Mouse (Mus musculus): ENCODE results near the gene Plxna2.
A peak's percentile ranks its signal among the peaks of the same experiment; 100 is the strongest.

Gene Plxna2

DNA sequence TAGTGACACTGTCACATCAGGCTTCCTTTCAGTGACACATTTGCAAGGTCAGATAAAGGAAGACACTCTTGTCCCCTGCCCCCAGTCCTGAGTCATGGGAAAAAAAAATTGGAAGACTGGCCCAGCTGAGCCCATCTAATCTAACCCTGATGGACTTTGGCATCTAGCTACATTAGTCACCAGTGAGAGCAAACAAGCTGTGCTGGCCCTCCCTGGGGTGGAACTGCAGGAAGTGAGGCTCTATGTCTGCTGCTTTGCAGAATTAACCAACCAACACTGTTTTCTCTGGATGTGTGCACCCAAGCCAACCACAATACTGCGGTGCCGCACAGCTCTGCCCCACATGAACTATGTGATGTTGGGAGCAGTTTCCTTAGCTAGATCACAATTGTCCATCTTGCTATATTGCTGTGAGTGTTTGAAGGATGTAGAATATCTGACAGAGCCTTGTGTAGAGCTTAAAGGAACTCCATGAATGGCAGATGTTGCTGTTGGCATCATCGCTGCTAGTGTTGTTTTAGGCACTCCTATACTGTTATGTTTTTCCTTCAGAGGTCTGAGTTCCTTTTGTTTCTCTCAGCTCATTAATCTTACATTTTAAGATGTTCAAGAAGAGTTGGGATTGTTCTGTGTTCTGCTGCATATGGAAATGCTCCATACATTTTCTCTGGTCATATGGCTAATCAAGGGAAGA lies 42.6 kb downstream of the Plxna2 start:
- no peak for DNase-seq (ENCODE audit: low read depth)

DNA sequence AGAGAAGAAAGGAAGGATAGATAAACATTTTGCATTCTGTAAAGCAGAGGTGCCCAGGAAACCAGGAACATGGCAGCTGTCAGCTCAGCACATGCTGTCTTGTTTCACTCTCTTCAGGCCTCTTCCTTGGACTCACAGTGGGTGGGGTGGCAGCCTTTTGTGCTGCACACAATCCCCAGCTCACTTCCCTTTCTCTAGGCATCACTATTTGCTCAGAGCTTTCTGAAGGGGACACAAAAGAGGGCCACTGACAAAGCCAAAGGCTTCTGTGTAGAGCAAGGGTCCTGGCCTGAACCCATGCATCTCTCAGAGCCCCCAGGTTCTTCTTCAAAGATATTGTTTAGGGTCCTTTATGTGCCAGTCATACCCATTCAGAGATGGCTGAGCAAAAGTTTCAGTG lies 45.0 kb downstream of the Plxna2 start:
- no peak for DNase-seq (ENCODE audit: low read depth)

DNA sequence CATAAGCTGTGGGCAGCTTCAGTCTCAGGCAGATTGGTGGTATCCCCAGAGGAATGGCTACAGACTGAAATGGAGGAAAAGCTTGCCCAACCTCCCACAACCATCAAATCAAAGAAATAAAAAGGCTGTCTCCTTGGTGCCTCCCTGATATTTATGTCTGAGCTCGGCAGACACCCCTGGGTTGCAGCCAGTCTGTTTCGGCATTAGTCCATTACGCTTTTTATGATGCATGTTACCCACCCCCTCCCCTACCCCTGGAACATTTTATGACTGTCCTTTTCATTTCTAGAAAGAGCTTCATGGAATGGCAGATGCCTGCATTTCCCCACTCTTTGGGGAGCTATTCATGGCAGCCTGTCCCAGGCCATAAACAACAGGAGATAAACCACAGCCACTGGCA lies 47.7 kb downstream of the Plxna2 start:
- no peak for DNase-seq (ENCODE audit: low read depth)

DNA sequence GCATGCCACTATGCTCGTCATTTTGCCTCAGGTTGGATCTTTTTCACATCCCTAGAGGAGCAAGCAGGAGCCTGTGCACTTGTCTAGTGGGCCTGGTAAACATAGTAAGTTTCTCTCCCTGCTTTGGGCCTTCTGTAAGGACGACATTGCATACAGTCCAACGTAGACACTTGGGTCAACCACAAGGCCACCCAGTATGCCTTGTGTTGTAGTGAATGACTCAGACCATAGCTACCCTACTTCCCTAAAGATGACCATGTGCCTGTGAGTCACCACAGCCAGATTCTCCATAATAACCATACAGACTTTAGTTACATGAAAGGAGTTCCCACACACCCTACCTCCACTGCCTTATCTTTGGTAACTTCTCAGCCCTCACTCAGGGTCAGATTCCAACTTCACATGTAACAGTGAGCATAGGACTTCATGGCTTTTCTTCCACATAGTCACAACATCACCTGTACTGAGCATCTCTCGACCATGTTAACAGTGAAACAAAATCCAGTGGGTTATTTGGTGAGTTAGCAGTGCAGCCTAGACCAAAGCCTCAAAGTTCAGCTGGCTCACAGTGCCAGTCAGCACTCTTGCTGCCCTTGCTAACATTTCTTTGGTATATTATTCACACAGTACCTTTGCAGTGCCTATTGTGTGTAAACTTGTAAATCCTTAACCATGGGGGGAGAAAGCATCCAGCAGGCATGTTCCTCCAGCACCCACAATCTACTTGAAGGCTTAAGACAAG lies 53.9 kb downstream of the Plxna2 start:
- DNase-seq (ENCODE audit: low read depth): peak; percentile 80

DNA sequence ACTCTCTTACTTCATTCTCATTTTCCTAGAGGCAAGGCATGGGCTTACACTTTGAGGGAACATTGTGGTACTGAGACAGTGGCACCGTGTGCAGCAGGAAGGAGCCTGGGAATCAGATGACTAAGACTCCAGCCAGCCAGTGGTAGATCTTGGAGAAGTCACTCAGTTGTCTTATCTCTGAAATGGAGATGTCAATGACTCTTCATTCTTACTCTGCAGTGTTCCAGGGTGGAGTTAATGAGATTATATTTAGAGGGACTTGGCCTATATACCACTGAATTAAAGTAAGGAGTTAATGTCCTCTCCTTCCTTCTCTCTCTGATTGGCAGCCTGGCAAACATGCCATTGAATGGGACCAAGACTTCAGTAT lies 54.5 kb downstream of the Plxna2 start:
- no peak for DNase-seq (ENCODE audit: low read depth)

DNA sequence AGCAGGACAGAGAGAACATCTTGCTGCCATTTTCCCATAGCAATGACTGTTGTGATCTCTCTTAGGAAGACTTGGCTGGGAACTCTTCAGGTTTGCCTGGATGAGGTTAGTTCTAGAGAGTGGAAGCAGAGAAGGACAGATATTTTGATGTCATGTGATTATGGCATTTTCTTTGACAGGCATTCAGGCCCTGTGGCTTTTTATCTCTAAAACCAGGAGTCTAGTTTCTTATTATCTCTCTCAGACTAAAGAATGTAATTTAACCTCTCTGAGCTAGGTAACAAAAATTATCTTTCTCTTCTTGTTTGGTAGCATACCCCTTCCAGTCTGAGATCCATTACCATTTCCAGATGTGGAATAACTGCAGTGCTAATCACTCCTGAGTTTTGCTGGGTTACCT lies 55.2 kb downstream of the Plxna2 start:
- no peak for DNase-seq (ENCODE audit: low read depth)

DNA sequence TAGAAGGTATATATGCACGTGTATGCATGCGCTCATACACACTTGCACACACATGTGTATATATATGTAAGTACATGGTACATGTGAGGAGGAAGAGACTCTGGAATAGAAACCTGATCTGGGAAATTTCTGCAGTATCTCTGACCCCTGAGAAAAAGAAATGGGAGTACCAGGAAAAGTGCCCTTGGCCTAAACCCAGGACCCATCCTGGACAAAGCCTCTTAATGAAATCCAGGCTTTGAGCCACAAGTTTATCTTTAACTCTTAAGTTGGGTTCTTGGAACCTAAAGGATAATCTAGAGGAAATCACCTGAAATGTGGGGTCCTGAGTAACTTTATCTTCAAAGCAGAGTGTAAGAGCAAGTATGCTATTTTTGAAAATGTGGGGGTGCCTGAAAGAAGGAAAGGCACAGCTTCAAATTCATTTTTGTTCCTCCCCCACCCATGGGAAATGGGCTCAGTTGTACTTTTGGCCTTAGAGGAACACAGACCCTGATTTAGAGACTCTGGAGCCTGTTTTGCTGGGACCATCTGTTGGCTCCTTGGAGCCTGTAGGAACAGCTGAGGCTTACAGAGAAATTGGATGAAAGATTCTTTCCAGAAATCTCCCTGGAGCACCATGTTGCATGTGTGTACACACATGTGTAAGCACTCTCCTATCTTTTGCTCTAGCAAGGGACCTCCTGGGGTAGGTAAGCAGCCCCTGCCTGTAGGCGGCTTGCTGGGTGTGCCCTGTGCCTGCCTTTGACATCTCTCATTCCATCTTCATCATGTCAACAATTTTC lies 57.3 kb downstream of the Plxna2 start:
- DNase-seq (ENCODE audit: low read depth): no peak

DNA sequence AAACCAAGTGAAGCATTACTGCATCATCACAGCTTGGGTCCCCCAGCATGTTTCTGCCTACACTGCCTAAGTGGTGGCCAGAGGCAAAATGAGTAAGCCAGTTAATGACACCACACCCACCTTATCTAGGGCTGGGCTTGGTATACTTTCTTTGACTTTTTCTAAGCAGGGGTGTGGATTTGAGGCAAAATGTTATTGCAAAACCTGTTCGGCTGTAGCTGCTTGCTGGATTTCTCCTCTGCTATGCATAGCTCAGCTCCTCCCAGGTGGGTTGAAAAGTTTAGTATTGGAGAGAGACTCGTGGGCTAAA lies 57.8 kb downstream of the Plxna2 start:
- no peak for DNase-seq (ENCODE audit: low read depth)

DNA sequence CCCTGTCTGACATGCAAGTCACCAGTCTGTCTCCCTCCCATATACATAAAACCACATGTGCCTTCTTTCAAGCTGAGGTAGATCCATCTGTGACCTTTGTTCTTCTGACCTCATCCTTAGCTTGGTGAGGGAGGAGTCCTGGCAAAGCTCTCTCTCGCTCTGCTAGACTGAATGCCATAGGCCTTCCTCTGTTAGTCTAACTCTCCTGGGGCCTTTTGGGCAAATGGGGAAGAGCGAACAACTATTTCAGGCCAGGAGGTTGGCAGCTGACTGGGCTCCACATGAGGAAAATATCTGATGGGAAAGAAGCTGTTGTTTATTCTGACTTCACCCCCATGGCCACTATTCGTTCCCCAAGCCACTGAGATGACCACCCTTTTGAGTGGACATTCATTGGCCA lies 59.9 kb downstream of the Plxna2 start:
- no peak for DNase-seq (ENCODE audit: low read depth)

DNA sequence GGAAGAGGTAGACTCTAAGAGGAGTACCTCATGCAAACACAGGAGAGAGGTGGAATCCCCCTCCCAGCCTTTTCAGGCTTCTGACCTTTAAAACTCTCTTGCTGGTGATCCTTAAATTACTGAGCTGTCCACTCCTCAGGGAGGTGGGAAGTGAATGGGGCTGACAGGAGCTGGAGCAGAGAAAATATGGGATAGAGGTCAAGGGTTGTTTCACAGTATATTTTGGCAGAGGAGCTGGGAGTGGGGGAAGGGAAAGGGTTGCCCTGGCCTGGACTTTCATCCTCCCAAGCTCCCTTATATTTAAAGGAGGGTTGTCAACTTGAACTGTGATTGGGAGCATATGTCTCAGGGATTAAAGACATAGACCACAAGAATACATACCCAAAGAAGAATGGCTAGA lies 61.1 kb downstream of the Plxna2 start:
- DNase-seq (ENCODE audit: low read depth): no peak

DNA sequence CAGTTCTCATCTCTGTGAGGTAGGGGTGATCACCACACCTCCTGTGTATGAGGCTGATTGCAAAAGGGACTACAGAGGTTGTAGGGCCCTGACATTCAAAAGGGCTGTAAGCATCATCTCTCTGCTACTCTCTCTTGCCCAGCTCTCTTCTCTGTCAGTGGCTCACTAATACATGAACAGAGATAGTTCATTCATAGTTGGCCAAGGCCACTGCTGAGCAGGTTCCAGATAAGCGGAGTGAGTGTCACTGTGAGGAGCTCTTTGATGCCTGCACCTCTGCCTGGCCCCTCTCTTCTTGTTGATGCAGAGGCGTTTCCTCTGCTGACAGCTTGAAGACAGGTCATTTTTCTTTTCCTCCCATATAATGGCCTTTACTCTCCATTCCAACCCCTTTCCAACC lies 62.1 kb downstream of the Plxna2 start:
- no peak for DNase-seq (ENCODE audit: low read depth)

DNA sequence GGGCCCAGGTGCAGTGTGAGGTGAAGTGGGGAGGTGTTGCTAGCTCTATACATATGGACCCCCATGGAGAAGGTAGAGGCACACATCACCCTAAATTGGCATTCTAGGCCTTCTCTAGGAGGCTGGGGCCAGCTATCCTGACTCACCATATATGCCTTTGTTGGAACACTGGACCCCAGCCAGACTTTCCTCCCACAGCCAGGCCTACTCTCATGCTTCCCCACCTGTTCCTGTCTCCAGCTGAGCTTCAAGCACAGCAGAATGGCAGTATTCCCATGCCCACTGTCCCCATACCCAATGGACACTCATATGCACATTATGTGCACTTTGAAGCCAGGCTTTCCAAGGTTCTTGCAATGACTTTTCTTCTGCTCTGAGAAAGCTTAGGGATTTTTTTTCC lies 64.0 kb downstream of the Plxna2 start:
- no peak for DNase-seq (ENCODE audit: low read depth)

DNA sequence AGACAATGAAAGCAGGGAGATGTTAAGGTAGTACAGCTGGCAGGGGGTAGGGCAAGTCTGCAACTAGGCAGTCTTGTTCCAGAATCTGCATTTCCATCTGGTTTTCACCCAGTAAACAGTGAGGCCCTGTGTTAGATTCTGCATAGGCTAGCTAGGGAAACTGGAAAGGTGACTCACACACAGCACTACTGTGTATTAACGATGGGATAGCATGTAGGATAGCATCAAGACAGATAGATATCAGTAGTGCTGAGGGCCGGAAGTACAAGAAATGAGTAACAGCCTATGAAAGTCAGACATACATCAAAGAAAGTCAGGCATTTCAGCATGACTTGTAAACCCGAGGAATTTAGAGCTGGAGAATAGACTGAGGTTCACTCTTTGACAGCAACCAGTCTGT lies 65.1 kb downstream of the Plxna2 start:
- no peak for DNase-seq (ENCODE audit: low read depth)

DNA sequence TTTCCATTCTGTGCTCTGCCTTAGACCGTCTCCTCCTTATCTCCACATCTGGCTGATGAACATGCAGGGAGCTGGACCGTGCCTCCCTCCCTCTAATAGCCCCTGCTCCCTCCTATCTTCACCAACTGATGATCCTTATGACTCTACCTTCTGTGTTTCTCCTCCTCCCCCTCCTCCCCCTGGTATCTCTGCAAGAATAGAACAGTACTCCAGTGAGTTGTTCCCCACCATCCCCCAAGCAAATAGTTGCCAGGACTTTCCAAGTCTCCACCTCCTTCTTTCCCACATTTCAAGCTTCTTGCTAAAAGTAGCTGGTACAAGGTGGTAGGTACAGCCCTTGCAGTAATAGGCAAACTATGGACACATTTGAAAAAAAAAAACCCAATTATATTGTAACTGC lies 67.9 kb downstream of the Plxna2 start:
- DNase-seq (ENCODE audit: low read depth): no peak

DNA sequence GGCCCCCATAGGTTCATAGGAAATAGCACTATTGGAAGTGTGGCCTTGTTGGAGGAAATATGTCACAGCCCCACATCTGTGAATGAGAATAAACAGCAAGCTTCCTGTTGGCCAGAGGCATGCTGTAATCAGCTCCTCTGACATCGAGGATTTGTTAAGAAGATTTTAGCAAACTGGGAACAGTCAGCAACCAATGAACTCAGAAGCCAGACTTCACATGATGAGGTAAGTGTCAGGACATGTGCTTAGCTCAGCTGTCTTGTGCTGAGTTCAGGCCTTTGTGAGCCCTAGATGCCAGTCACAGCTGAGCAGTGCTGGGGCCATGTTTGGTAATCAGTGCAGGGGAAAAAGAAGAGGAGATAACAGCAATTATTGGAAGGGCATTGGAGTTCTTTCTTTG lies 69.7 kb downstream of the Plxna2 start:
- no peak for DNase-seq (ENCODE audit: low read depth)

DNA sequence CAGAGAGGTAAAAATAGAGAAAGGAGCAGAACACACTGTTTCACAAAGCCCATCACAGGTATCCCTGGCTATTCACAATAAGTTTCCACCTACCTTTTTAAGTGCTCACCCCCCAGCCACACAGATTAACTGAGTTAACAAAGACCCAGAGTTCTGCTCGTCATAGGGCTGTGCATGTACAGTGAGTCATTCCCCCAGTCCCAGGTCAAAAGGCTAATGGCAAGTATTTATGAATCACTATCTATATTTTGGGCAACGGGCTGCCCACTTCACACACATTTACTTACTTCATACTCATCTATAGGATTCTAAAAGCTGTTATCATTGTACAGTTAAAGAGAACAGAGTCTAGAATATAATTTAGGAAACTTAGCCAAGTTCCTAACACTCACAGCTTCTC lies 70.1 kb downstream of the Plxna2 start:
- no peak for DNase-seq (ENCODE audit: low read depth)

DNA sequence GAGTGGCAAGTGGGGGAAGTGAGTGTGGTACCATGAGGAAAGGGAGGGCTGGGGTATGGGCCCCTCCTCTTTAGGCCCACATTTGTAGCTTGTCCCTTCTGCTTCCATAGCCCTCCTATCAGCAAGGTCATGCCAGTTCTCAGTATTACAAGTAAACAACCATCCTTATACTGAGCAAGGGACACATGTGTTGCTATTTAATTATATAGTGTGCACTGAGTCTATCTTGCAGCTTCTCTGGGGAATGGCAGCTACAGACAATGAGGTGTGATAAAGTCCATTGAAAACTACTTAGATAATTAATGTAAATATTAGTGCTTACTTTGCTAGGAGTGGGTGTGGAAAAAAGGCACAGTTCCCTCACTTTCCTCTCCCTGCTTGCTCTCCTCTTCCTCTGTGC lies 75.0 kb downstream of the Plxna2 start:
- DNase-seq (ENCODE audit: low read depth): no peak

DNA sequence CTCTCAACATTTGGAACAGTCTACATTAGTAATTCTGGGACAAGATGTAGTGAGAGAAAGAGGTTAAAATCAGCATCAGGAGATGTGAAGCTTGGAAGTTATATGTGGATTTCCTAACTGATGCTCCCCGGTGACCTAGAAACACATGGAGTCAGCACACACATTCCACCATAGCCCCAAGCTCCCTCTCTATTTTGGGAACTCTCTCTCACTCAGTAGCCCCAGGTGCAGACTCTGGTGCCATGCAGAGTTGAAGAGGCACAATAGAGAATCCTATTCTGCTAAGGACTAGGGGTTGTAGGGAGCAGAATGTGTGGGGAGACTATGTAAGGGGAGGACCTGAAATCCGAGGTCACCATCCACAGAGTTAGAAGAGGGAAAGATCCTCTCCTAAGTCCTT lies 75.5 kb downstream of the Plxna2 start:
- DNase-seq (ENCODE audit: low read depth): no peak

DNA sequence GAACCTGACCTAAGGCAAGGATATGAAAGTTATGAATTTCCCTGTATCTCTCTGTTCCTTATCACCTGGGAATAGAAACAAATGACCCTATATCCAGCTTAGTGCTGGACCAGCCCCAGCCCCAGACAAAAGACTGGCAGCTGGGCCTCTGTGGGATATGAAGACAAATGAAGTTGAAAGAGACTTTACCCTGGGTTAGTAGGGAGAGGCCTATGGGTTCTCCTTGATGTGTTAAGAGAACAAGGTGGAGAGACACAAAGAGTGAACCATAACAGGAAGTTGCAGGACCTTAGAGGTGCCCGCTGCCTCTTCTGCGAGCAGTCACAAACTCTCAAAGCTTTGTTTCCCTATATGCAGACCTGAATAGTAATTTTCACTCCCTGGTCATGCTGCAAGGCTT lies 76.8 kb downstream of the Plxna2 start:
- no peak for DNase-seq (ENCODE audit: low read depth)

DNA sequence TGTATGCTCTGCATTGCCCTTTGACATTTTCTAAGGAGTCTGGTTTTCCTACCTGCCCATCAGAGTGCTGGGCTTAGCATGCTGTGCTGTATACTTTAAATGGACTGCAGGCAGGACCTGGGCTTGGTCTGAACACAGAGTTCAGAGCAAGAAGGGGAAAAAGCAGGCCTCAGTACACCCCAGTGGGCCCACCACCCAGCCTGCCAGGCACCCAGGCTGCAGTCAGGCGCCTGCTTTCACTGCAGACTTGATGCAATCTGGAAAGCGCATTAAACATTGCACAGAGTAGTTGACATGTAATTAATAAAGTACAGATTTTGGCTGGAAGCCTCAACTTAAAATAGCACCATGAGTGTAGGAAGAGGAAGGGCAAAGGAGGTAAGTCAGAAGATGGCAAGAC lies 79.4 kb downstream of the Plxna2 start:
- no peak for DNase-seq (ENCODE audit: low read depth)

DNA sequence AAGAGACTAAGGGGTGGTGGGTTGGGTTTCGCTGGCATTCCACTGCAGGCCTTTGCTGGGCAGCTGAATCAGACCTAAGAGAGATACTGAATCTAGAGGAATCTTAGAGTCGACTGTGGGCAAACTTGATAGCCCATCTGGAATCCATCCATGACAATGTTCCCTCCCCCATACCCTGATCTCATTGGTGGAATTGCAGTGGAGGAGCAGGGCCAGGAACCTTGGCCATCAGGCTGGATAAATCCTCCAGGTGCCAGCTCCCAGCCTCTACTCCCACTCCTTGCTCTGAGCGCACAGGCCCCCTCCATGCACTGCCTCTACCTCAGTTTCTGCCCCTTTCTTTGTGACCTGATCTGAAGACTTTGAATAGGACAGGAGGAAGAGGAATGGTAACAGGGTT lies 81.3 kb downstream of the Plxna2 start:
- DNase-seq (ENCODE audit: low read depth): no peak

DNA sequence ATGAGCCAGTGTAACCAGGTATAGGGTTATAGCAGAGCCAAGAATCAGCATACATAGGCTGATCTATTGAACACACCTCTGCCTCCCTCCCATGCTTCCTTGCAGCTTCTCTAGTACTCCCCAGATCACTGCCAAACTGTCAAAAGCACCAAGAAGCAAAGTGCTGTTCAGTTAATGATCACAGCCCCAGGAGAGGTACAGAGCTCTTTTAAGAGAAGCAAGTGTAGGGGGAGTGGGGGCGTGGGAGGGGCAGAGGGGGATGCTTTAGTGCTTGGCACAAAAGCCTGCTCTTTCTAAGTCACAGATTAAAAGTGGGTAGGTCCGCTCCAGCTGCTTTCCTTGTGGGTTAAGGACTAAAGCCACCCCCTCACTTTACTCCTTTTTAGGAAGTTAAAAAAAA lies 85.2 kb downstream of the Plxna2 start:
- DNase-seq (ENCODE audit: low read depth): no peak

DNA sequence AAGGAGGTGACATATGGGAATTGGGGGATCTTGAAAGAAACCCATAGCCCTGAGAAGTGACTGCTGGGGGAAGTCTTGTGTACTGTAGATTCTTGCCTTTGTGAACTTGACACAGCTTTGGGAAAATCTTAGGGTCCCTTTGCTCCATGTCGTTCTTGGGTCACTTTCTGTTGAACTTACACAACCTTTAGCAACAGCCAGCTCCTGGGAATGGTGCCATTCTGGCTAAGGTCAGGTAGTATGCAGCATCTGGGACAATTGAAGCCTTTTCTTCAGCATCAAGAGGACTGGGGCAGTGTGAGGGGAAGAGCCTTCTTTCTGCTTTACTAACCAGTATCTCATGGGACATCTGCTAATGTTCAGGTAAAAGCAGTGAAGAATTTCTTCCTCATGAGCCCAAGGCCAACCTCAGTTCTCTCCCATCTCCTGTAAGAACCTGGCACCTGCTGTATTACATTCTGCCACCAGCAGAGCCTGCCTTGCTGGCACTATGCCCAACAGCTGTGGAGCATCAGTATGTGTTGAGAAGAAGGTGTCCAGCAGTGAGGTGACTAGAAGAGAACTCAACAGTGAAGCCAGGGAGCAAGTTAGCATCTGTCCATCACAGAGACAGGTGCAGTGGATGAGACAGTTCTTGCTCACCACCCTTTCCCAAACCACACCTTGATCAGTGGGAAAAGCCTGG lies 86.3 kb downstream of the Plxna2 start:
- DNase-seq (ENCODE audit: low read depth): no peak
